Mouse (Mus musculus) heart, embryonic 12.5 days (tissue): Measurements from ENCODE around the gene Prkab1. TPM values are rescaled to one million over a fixed set of nuclear protein-coding genes. Genes with fewer than 3 reads are reported as not detected.

Experiments
- ATAC-seq: fragments of 200-750 bp; cut with Nextera tagmentation; 2 replicates; pipeline ENCODE4 v1.8.0; 2017; ENCODE audit warnings: moderate TSS enrichment, moderate library complexity; ENCODE audit not compliant: insufficient number of reproducible peaks, low FRiP score
- H3K27ac ChIP-seq: fragments of 300-500 bp; sonication (generic); 2 replicates; pipeline ENCODE4 v1.5.1; 2016; ENCODE audit warnings: mild to moderate bottlenecking, moderate library complexity; ENCODE audit not compliant: poor library complexity, severe bottlenecking
- H3K27me3 ChIP-seq: fragments of 300-500 bp; sonication (generic); replicated peaks from 2 replicates; pipeline ENCODE4 v1.6.1; 2016; ENCODE audit warnings: mild to moderate bottlenecking, moderate library complexity
- H3K36me3 ChIP-seq: fragments of 300-500 bp; sonication (generic); 2 replicates; pipeline ENCODE4 v1.6.1; 2016; ENCODE audit warnings: mild to moderate bottlenecking, moderate library complexity
- H3K4me1 ChIP-seq: fragments of 300-500 bp; sonication (generic); replicated peaks from 2 replicates; pipeline ENCODE4 v1.6.1; 2016; ENCODE audit warnings: mild to moderate bottlenecking
- H3K4me2 ChIP-seq: fragments of 300-500 bp; sonication (generic); 2 replicates; pipeline ENCODE4 v1.6.1; 2016; ENCODE audit warnings: mild to moderate bottlenecking, moderate library complexity
- H3K4me3 ChIP-seq: fragments of 300-500 bp; sonication (generic); 2 replicates; pipeline ENCODE4 v1.5.1; 2016; ENCODE audit warnings: mild to moderate bottlenecking
- H3K9ac ChIP-seq: fragments of 300-500 bp; sonication (generic); 2 replicates; pipeline ENCODE4 v1.6.1; 2016; ENCODE audit warnings: mild to moderate bottlenecking, moderate library complexity
- H3K9me3 ChIP-seq: fragments of 300-500 bp; sonication (generic); replicated peaks from 2 replicates; pipeline ENCODE4 v1.6.1; 2016; ENCODE audit warnings: mild to moderate bottlenecking, moderate library complexity
- WGBS: fragments of 180-500 bp; shearing (Covaris S2); methylation state at CpG from one replicate; pipeline ENCODE4 v1.1.7; 2016; 5-methylcytosine and 5-hydroxymethylcytosine counted together
- polyA plus RNA-seq: library from polyadenylated mRNA; unstranded; fragments of >200 nt; fragmentation: Nextera tagmentation; extraction: Ambion mirVana; gene quantifications from 2 replicates; pipeline ENCODE4 v1.2.1, GENCODE M21; 2016

Prkab1 gene
- polyA plus RNA-seq, 1 experiment from 2014 or later = 52.2 TPM

GRCm38 (mm10) chr5:116007723-116008122, 16.6 kb downstream of the Prkab1 start:
- ATAC-seq = no peak
- peaks cover 18% of the 10 kb centered on the region for H3K36me3 ChIP-seq
- H3K4me3 ChIP-seq = no peak overlapping the region
- H3K4me2 ChIP-seq = no peak overlapping the region
- 74% methylated on average over 13 of the region's 13 CpGs for WGBS
- no peak overlapping the region for H3K27ac ChIP-seq
- H3K9ac ChIP-seq = no peak overlapping the region
- no peaks in the 10 kb centered on the region for H3K4me1 ChIP-seq
- H3K9me3 ChIP-seq = no peaks in the 10 kb centered on the region
- H3K27me3 ChIP-seq = no peaks in the 10 kb centered on the region

DNA sequence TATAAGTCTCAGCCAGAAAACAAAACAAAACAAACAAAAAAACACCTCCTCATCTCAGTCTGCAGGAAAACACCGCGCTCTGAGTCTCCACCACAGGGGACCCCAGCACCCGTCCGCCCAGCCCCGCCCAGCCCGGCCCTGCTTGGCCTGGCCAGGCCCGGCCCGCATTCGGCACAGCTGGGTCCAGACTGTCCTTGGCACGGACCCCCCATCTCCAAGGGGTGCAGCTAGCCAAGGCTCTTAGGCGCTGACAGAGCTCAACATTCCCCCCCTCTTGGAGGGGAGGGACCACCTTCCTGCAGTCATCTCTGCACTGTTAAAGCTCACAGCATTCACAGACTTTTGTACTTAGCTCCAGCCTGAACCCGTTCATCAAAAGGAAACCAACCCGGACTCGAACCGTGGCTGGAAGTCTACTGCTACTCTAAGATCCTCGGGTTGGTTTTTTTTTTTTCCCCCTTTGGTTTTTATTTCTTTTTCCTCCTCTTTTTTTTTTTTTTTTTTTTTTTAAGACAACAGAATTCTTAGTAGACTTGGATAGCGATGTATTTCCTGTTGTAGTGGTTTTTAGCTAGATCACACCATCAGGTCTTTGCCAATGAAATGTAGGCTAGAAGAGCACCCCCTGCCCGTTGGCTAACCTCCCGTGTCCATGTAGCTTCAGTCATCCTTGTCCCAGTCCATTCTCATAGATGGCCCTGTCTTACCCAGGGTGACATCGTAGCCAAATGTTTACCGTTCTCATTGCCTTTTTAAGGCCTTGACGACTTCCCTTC, 17.8 kb downstream of the Prkab1 start:
- H3K4me3 ChIP-seq = no peak overlapping the region
- no peak overlapping the region for H3K9ac ChIP-seq
- 70% methylated on average over 22 of the region's 22 CpGs for WGBS
- no peaks in the 10 kb centered on the region for H3K9me3 ChIP-seq
- no peaks in the 10 kb centered on the region for H3K27me3 ChIP-seq
- H3K4me2 ChIP-seq = no peak overlapping the region
- H3K27ac ChIP-seq = no peak overlapping the region
- H3K36me3 ChIP-seq = peaks cover 23% of the 10 kb centered on the region
- ATAC-seq = no peak
- H3K4me1 ChIP-seq = no peaks in the 10 kb centered on the region

GRCm38 (mm10) chr5:116004271-116004670, 20.0 kb downstream of the Prkab1 start:
- ATAC-seq = no peak
- H3K27ac ChIP-seq = no peak overlapping the region
- H3K27me3 ChIP-seq = no peaks in the 10 kb centered on the region
- no peak overlapping the region for H3K4me3 ChIP-seq
- WGBS = 88% methylated on average over 10 of the region's 10 CpGs
- H3K36me3 ChIP-seq = peaks cover 38% of the 10 kb centered on the region
- no peak overlapping the region for H3K9ac ChIP-seq
- H3K9me3 ChIP-seq = no peaks in the 10 kb centered on the region
- H3K4me2 ChIP-seq = no peak overlapping the region
- H3K4me1 ChIP-seq = no peaks in the 10 kb centered on the region

- Histone ChIP-seq H3K9me3 (no peaks in the 10 kb centered on the region), H3K36me3 (peaks cover 42% of the 10 kb centered on the region), H3K27ac (no peak overlapping the region), H3K4me1 (no peaks in the 10 kb centered on the region), H3K9ac (no peak overlapping the region), H3K27me3 (no peaks in the 10 kb centered on the region), H3K4me3 (no peak overlapping the region), H3K4me2 (no peak overlapping the region)
- ATAC-seq = no peak
- 49% methylated on average over 13 of the region's 13 CpGs for WGBS
These were observed 20.5 kb downstream of the Prkab1 start for GRCm38 (mm10) chr5:116003825-116004224.

DNA sequence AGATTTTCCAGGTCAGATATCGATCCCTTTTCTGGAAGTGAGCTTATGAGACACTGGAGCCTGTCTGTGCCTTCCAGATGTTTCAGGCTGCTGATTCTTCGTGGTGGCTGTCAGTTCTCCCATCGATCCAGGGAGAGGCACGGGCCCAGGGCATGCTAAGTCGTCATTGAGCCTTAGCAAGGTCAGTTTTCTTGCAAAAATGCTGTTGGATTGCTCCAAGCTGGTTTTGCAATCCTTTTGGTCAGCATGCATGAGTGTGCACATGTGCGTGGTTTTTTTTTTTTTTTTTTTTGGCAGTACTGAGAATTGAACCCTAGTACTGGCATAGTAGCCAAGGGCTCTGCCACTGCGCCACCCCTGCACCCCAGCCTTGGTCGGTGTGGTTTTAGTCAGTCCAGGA, 21.2 kb downstream of the Prkab1 start:
- Histone ChIP-seq H3K9me3 (no peaks in the 10 kb centered on the region), H3K4me2 (no peak overlapping the region), H3K27me3 (no peaks in the 10 kb centered on the region), H3K36me3 (peaks cover 42% of the 10 kb centered on the region), H3K4me1 (no peaks in the 10 kb centered on the region), H3K9ac (no peak overlapping the region), H3K27ac (no peak overlapping the region), H3K4me3 (no peak overlapping the region)
- ATAC-seq = no peak
- WGBS = 88% methylated on average over 8 of the region's 8 CpGs

GRCm38 (mm10) chr5:115997376-115997775, 26.9 kb downstream of the Prkab1 start:
- Histone ChIP-seq H3K27me3 (no peaks in the 10 kb centered on the region), H3K9ac (no peak overlapping the region), H3K4me2 (no peak overlapping the region), H3K9me3 (no peaks in the 10 kb centered on the region), H3K4me1 (no peaks in the 10 kb centered on the region), H3K27ac (no peak overlapping the region), H3K36me3 (peaks cover 59% of the 10 kb centered on the region), H3K4me3 (no peak overlapping the region)
- 42% methylated on average over 13 of the region's 13 CpGs for WGBS
- no peak for ATAC-seq

GRCm38 (mm10) chr5:115994101-115994500, 30.2 kb downstream of the Prkab1 start:
- 95% methylated on average over 15 of the region's 15 CpGs for WGBS
- Histone ChIP-seq H3K4me3 (no peak overlapping the region), H3K36me3 (peaks cover 72% of the 10 kb centered on the region), H3K4me1 (no peaks in the 10 kb centered on the region), H3K9ac (no peak overlapping the region), H3K4me2 (no peak overlapping the region), H3K27me3 (no peaks in the 10 kb centered on the region), H3K9me3 (peaks cover 11% of the 10 kb centered on the region), H3K27ac (no peak overlapping the region)
- no peak for ATAC-seq

DNA sequence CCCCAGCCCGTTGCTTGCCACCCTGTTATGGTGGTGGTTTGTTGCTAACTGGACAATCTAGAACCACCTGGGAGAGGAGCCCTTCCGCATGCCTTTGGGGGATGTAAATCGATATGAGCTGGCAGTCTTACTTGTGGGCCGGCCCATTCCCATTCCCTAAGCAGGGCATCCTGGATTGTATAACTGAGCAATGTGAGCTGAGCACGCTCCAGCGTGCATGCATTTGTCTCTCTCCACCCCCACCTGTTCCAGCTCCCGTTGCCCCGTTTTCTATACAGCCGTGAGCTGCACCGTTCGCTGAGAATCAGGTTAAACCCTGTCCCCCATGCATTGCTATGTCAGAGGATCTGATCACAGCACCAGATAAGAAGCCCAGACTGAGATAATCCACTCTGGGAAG, 32.6 kb downstream of the Prkab1 start:
- Histone ChIP-seq H3K4me1 (no peaks in the 10 kb centered on the region), H3K9ac (no peak overlapping the region), H3K27ac (no peak overlapping the region), H3K9me3 (peaks cover 11% of the 10 kb centered on the region), H3K27me3 (no peaks in the 10 kb centered on the region), H3K4me3 (no peak overlapping the region), H3K36me3 (peaks cover 81% of the 10 kb centered on the region), H3K4me2 (no peak overlapping the region)
- no peak for ATAC-seq
- 97% methylated on average over 11 of the region's 11 CpGs for WGBS

DNA sequence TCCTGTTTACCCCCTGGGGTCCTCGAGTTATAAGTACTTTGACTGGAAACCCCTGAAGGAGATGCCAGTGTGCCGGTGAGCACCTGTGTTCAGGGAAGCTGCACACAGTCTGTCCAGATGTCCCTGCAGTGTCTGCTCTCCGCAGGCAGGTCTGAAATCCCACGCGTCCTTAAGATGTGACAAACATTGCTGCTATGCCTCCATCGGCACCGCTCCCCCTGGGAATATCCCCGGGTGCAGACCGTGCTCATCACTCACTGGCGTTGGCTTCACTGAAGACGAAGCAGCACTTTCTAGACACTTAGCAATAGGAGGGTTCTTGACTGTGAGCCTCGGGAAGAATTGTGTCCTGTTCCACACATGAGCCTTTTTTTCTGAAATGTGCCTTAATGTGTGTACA, 37.0 kb downstream of the Prkab1 start:
- 84% methylated on average over 12 of the region's 12 CpGs for WGBS
- no peaks in the 10 kb centered on the region for H3K27me3 ChIP-seq
- H3K4me3 ChIP-seq = no peak overlapping the region
- no peak overlapping the region for H3K4me2 ChIP-seq
- ATAC-seq = no peak
- no peak overlapping the region for H3K9ac ChIP-seq
- H3K36me3 ChIP-seq = peaks cover 77% of the 10 kb centered on the region
- peaks cover 11% of the 10 kb centered on the region for H3K9me3 ChIP-seq
- no peaks in the 10 kb centered on the region; the same call in 1 of the 2 replicates for H3K4me1 ChIP-seq
- no peak overlapping the region for H3K27ac ChIP-seq

- H3K4me3 ChIP-seq = no peak overlapping the region
- no peak overlapping the region for H3K9ac ChIP-seq
- no peak overlapping the region for H3K4me2 ChIP-seq
- 90% methylated on average over 11 of the region's 11 CpGs for WGBS
- peaks cover 70% of the 10 kb centered on the region for H3K36me3 ChIP-seq
- H3K27me3 ChIP-seq = no peaks in the 10 kb centered on the region
- ATAC-seq = no peak
- no peaks in the 10 kb centered on the region; the same call in 1 of the 2 replicates for H3K4me1 ChIP-seq
- no peak overlapping the region for H3K27ac ChIP-seq
- H3K9me3 ChIP-seq = peaks cover 3% of the 10 kb centered on the region; the same call in 1 of the 2 replicates
These were observed 39.2 kb downstream of the Prkab1 start for GRCm38 (mm10) chr5:115985101-115985500.

DNA sequence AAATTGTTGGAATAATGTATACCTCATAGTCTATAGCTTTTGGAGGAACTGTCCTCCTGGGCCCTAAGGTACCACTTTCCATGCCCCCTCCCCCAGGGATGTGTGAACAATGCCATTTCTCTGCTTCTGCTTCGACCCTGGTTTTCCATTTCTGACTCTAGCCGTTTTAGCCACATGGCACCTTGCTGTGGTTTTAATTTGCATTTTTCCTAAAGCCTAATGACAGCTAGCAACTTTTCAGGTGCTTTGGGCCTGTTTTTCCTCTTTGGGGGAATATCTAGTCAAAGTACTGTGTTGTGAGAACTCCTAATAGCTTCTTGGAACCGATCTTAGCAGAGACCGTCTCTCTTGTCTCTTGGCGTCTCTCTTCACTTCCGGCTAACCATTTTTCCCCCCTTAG, 39.9 kb downstream of the Prkab1 start:
- no peaks in the 10 kb centered on the region for H3K27me3 ChIP-seq
- H3K9ac ChIP-seq = no peak overlapping the region
- ATAC-seq = no peak
- H3K4me3 ChIP-seq = no peak overlapping the region
- H3K27ac ChIP-seq = no peak overlapping the region
- no peaks in the 10 kb centered on the region for H3K9me3 ChIP-seq
- H3K4me2 ChIP-seq = no peak overlapping the region
- no peaks in the 10 kb centered on the region; the same call in 1 of the 2 replicates for H3K4me1 ChIP-seq
- peaks cover 70% of the 10 kb centered on the region for H3K36me3 ChIP-seq
- WGBS = 89% methylated on average over 6 of the region's 6 CpGs
